Mouse (Mus musculus) kidney, adult 2 months (tissue): Measurements from ENCODE around the gene Ckap2. TPM values are rescaled to one million over a fixed set of nuclear protein-coding genes. Genes with fewer than 3 reads are reported as not detected.

ENCODE experiments used
- DNase-seq: peaks from one replicate; pipeline ENCODE4 v3.0.0; 2021
- H3K27ac ChIP-seq: fragments of 200-500 bp; 2 replicates; pipeline ENCODE4 v1.5.1; 2012; ENCODE audit warnings: low read depth, low read length, control low read depth, inconsistent platforms; ENCODE audit not compliant: insufficient read depth
- H3K27me3 ChIP-seq: fragments of 200-500 bp; replicated peaks from 2 replicates; pipeline ENCODE4 v1.6.1; 2012; ENCODE audit warnings: mild to moderate bottlenecking, moderate library complexity, low read length, inconsistent platforms; ENCODE audit not compliant: control insufficient read depth, insufficient read depth
- H3K36me3 ChIP-seq: fragments of 200-500 bp; 2 replicates; pipeline ENCODE4 v1.6.1; 2012; ENCODE audit warnings: mild to moderate bottlenecking, moderate library complexity, low read length, inconsistent platforms; ENCODE audit not compliant: control insufficient read depth, insufficient read depth
- H3K4me1 ChIP-seq: fragments of 200-500 bp; 2 replicates; pipeline ENCODE4 v1.6.1; 2011; ENCODE audit warnings: low read length; ENCODE audit not compliant: control insufficient read depth, insufficient read depth
- H3K4me3 ChIP-seq: fragments of 200-500 bp; 2 replicates; pipeline ENCODE4 v1.5.1; 2011; ENCODE audit warnings: mild to moderate bottlenecking, low read depth, low read length, control low read depth; ENCODE audit not compliant: insufficient read depth
- CTCF ChIP-seq: fragments of 200-500 bp; conservative IDR thresholded peaks from 2 replicates; pipeline ENCODE4 v1.5.1; 2011; ENCODE audit warnings: low read depth, mild to moderate bottlenecking, control low read depth, low read length, moderate library complexity, mixed read lengths; ENCODE audit not compliant: insufficient read depth, insufficient read length
- POLR2A ChIP-seq: fragments of 200-500 bp; IDR thresholded peaks from one replicate; pipeline ENCODE4 v1.6.1; 2011; ENCODE audit warnings: low read depth, low read length, control low read depth
- WGBS: fragments of 180-500 bp; shearing (Covaris S2); methylation state at CpG from one replicate; pipeline ENCODE4 v1.1.7; 2018; 5-methylcytosine and 5-hydroxymethylcytosine counted together
- polyA plus RNA-seq: library from polyadenylated mRNA; depleted of rRNA; stranded (reverse); fragments of >200 nt; gene quantifications from 2 replicates; pipeline ENCODE4 v1.2.3, GENCODE M21; 2012; rRNA removed

Gene Ckap2
- 0.38 and 0.64 TPM in 2 replicates for polyA plus RNA-seq

DNA sequence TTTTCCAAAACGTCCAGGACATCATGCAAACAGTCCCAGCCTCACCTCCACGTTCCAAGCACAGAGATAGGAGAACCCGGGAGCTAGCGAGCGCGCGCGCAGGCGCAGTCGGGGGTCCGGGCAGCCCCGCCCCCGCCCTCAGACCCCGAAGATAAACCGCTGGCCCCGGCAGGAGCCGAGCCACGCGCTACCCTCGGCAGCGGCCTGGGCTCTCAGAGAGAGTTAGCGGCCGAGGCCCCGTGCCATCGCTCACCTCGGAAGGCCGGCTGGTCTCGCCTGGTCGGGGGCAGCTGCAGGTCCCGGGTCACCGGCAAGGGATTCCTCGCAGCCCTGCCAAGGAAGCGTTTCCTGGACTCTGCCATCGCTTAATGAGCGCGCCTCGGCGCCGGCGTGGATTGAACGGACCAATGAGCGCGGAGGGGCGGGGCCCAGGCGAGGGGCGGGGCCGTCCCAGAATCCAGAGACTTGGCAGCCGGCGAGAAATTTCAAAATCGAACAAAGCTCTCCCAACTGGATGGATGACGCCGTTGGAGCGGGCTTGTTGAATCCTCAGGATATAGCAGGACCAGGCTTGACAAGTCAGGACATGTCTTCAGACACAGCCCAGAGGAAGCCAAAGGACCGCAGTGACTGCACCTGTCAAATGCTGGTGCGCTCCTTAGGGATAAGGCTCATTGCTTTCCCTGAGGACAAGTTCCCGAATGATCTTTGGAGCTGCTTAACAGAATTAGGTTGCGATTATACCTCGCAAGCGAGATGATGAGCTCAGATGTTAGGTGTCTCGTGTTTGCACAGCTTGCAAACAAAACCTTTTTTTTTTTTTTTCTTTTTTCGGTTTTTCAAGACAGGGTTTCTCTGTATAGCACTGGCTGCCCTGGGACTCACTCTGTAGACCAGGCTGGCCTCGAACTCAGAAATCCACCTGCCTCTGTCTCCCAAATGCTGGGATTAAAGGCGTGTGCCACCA is at the start of gene Ckap2:
Gene Ckap2 (minus strand): TSS at position 389 of the 967 bp plus-strand sequence.
- peak within 1 kb of the TSS; percentile 66 for H3K4me3 ChIP-seq
- H3K27me3 ChIP-seq, result no peaks in the 10 kb centered on the region
- H3K36me3 ChIP-seq, result no peaks in the 10 kb centered on the region
- TF ChIP-seq CTCF (no peak), POLR2A (no peak)
- H3K27ac ChIP-seq, result no peak within 1 kb of the TSS
- 2% methylated on average over 63 of the region's 63 CpGs for WGBS
- H3K4me1 ChIP-seq, result no peaks in the 10 kb centered on the region
- peak; percentile 96 for DNase-seq

DNA sequence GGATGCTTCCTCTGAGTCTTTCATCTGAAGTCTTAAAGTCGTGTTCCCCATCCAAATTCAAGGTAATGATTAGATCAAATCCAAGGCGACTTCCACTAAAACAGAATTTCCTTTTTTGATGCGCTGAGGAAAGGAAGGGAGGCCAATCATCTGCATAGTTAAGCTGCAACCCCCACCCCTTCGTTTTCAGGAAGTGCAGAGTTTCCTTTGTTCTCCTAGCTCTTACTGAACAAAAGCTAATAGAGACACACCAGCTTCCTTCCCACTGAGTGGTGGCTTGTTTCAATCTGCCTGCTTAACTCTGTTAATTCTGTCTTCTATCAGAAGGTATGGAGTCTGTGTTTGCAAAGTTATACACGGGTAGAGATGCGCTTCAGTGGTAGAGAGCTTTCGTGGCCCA is 43.0 kb upstream of the Ckap2 start:
- Histone ChIP-seq H3K36me3 (no peaks in the 10 kb centered on the region), H3K4me1 (no peaks in the 10 kb centered on the region; the same call in 1 of the 2 replicates), H3K27ac (peak overlapping the region; percentile 78), H3K4me3 (peak overlapping the region; percentile 43; the same call in 1 of the 2 replicates), H3K27me3 (no peaks in the 10 kb centered on the region)
- 46% methylated on average over 7 of the region's 7 CpGs for WGBS
- DNase-seq, result peak; percentile 60
- TF ChIP-seq POLR2A (no peak), CTCF (no peak)

DNA sequence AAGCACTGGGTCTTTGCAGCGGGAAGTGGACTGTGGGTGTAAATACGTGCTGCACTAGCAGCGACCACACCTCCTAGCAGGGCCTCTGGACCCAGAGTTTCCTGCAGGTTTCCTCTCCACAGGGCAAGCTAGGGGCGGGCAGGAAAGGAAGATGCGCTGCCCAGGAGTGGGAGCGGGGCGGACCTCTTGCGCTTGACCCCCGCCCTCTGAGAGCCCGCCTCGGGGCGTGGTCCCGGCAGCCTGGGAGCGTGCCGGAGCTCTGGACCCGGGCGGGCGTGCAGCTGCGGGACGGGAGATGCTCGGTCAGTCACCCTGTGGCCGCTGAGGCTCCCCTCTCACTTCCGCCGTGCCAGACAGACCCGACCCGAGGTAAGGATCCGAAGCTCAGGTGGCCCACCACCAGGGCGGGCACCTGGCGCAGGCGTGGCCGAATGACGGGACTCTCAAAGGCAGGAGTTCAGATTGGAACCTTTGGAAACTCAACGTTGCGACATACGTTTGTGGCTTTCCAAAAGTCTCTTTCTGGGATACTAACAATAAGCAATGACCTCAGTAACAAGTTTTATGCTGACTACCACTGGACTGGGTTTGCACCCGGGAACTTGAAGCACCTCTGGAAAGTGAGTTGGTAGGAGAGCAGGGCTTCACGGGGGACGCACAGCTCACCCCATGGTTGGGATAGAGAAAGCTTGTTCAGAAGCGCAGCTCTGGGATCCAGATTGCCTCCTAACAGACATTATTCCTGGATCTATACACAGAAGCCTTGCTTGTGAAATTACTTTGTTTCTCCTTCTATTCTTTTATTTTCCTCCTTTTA is 41.6 kb upstream of the Ckap2 start, which contains the start of gene Thsd1:
Gene Thsd1 (plus strand): TSS at position 253 of the 817 bp plus-strand sequence.
- WGBS, result 2% methylated on average over 39 of the region's 39 CpGs
- 0 out of 2 replicates have a peak, but pooled peaks have one; percentile 1 for TF ChIP-seq CTCF
- TF ChIP-seq POLR2A, result no peak
- Histone ChIP-seq H3K4me3 (peak within 1 kb of the TSS; percentile 71), H3K4me1 (no peaks in the 10 kb centered on the region; the same call in 1 of the 2 replicates), H3K27ac (no peak within 1 kb of the TSS; the same call in 1 of the 2 replicates), H3K27me3 (no peaks in the 10 kb centered on the region), H3K36me3 (no peaks in the 10 kb centered on the region)
- peak; percentile 82 for DNase-seq

DNA sequence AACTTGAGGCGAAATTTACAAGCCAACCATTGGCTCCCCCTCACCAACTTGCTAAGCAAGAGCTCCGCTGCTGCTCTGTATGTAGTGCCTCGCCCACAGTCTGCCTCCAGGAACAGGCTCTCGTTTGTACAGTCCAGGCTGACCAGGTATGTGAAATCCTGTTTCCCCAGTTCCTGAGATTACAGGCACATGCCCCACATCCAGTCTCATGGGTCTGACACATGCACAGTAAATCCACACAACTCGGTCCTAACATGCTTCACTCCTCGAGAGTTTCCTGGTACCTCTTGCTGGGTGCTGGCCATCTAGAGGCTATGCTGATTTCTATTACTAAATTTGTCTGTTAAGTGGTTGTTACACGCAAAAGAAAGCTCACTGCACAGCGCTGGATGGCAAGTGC is 40.7 kb upstream of the Ckap2 start:
- Histone ChIP-seq H3K4me1 (no peaks in the 10 kb centered on the region; the same call in 1 of the 2 replicates), H3K4me3 (no peak overlapping the region), H3K27me3 (no peaks in the 10 kb centered on the region), H3K27ac (no peak overlapping the region), H3K36me3 (no peaks in the 10 kb centered on the region)
- DNase-seq, result no peak
- no peak for TF ChIP-seq CTCF
- no peak for TF ChIP-seq POLR2A
- WGBS, result 54% methylated on average over 8 of the region's 8 CpGs

DNA sequence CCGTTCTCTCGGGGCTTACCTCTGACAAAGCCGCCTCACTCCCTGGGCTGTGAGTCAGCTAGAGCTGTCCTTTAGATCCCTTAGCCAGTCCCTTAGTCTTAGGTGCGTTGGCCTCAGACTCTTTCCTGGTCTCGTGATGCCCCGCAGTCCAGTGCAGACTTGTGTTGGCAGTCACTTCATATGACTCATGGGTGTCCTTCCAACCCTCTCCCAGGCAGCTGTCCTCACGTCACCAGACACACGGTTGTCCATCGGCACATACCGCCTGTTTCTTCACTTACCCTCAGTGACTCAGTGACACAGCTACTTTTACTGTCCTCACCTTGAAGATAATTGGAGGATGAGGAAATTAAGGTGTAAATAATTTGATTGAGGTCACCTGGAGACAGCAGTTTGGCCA is 29.2 kb upstream of the Ckap2 start:
- DNase-seq, result no peak
- Histone ChIP-seq H3K36me3 (peaks cover 4% of the 10 kb centered on the region), H3K4me3 (no peak overlapping the region), H3K4me1 (no peaks in the 10 kb centered on the region), H3K27me3 (no peaks in the 10 kb centered on the region), H3K27ac (no peak overlapping the region)
- TF ChIP-seq CTCF (no peak), POLR2A (no peak)
- WGBS, result 95% methylated on average over 10 of the region's 10 CpGs

DNA sequence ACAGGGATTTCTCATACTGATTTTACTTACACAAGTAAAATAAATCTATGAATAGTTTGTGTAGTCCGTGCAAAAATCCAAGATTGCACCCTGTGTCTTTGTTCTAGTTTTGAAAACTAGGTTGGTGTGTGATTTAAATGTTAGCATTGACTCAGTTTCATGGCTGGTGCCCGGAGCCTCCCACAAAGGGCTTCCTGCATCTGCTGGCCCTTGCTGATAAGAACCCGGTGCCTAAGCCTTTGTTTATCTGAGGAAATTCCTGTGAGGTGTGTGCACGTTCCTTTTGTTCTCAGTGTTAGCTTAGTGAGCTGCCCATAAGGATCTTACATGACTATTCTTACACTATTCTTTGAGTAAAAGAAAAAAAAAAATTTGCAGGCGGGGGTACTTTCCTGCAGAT is 23.4 kb upstream of the Ckap2 start:
- no peak for TF ChIP-seq POLR2A
- no peak for TF ChIP-seq CTCF
- Histone ChIP-seq H3K4me1 (no peaks in the 10 kb centered on the region), H3K27ac (no peak overlapping the region), H3K27me3 (no peaks in the 10 kb centered on the region), H3K36me3 (peaks cover 5% of the 10 kb centered on the region), H3K4me3 (no peak overlapping the region)
- DNase-seq, result peak; percentile 49
- 57% methylated on average over 5 of the region's 5 CpGs for WGBS

DNA sequence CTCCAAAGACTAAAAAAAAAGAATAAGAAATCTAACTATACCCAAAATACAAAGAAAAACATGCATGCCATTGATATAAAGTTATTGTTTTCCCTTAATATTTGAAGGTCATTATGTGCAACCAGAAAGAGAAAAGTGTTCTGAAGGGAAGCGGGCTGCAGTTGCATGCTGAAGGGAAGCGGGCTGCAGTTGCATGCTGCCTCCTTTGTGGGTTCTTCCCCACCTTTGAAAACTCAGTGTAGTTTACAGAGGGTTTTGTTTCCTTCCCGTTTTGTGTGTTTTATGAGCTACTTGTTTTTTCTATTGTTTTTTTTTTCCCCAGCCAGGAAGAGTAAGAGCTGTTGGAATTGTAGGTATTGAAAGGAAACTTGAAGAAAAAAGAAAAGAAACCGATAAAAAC is 21.9 kb upstream of the Ckap2 start:
- 67% methylated on average over 4 of the region's 4 CpGs for WGBS
- H3K4me3 ChIP-seq, result no peak overlapping the region
- peaks cover 5% of the 10 kb centered on the region for H3K36me3 ChIP-seq

More for the DNA sequence above, 21.9 kb upstream of the Ckap2 start:
- no peak overlapping the region for H3K27ac ChIP-seq
- no peaks in the 10 kb centered on the region for H3K27me3 ChIP-seq
- TF ChIP-seq POLR2A, result no peak
- TF ChIP-seq CTCF, result no peak
- no peak for DNase-seq
- no peaks in the 10 kb centered on the region for H3K4me1 ChIP-seq
